Mouse (Mus musculus) CH12.LX (cell line): Measurements from ENCODE around the gene Naaladl1. TPM values are rescaled to one million over a fixed set of nuclear protein-coding genes. Genes with fewer than 3 reads are reported as not detected.

Experiments
- DNase-seq: peaks from one replicate; pipeline ENCODE4 v3.0.0-alpha.2; 2013; ENCODE audit errors: extremely low read depth
- H3K27ac ChIP-seq: 2 replicates; pipeline ENCODE4 v1.5.1; 2012; ENCODE audit warnings: low read depth, mild to moderate bottlenecking, control low read depth, moderate library complexity; ENCODE audit not compliant: insufficient read depth
- H3K27me3 ChIP-seq: replicated peaks from 2 replicates; pipeline ENCODE3; 2012; ENCODE audit warnings: inconsistent platforms
- H3K36me3 ChIP-seq, 2 experiments: replicated peaks in 1 of 2; 2 replicates each; pipeline versions ENCODE3 to v1.6.1; 2012; ENCODE audit warnings: inconsistent platforms in 1 of 2, low read length in 1 of 2, mild to moderate bottlenecking in 1 of 2, mixed read lengths in 1 of 2, moderate library complexity in 1 of 2; ENCODE audit not compliant: control insufficient read depth in 1 of 2, insufficient read depth in 1 of 2
- H3K4me1 ChIP-seq, 2 experiments: 2 replicates each; pipeline ENCODE4 v1.6.1; 2012; ENCODE audit warnings: inconsistent platforms in 1 of 2, moderate library complexity in 1 of 2; ENCODE audit not compliant: insufficient read depth in 2 of 2, control insufficient read depth in 1 of 2
- H3K4me2 ChIP-seq: 2 replicates; pipeline ENCODE4 v1.6.1; 2012; ENCODE audit warnings: low read depth, mild to moderate bottlenecking, control low read depth; ENCODE audit not compliant: poor library complexity, insufficient read depth, severe bottlenecking
- H3K4me3 ChIP-seq, 3 experiments: fragments of 150-350 bp in 1 of 3; sonication (generic) in 1 of 3; replicated peaks in 1 of 3; 2 replicates each; pipeline versions ENCODE3 to v1.5.1; 2011 to 2012; ENCODE audit warnings: low read depth in 2 of 3, low read length in 2 of 3, mild to moderate bottlenecking in 2 of 3, moderate library complexity in 2 of 3, control low read depth in 1 of 3, improper control_type of control experiment in 1 of 3, inconsistent platforms in 1 of 3, mixed read lengths in 1 of 3; ENCODE audit not compliant: poor library complexity in 1 of 3
- H3K79me2 ChIP-seq: replicated peaks from 2 replicates; pipeline ENCODE4 v1.6.1; 2012; ENCODE audit warnings: mild to moderate bottlenecking, moderate library complexity; ENCODE audit not compliant: control insufficient read depth, poor library complexity, insufficient read depth, severe bottlenecking; ENCODE audit errors: extremely low read depth
- H3K9ac ChIP-seq: 2 replicates; pipeline ENCODE4 v1.6.1; 2012; ENCODE audit warnings: low read depth, mild to moderate bottlenecking, control low read depth, moderate library complexity; ENCODE audit not compliant: insufficient read depth
- H3K9me3 ChIP-seq: replicated peaks from 2 replicates; pipeline ENCODE3; 2012; ENCODE audit warnings: low read length, inconsistent platforms, mixed read lengths
- CHD1 ChIP-seq: IDR thresholded peaks from 2 replicates; pipeline ENCODE4 v1.6.1; 2012; ENCODE audit warnings: low read depth, low read length, improper control_type of control experiment, inconsistent platforms
- CTCF ChIP-seq, 2 experiments: IDR thresholded peaks in 1 of 2; conservative IDR thresholded peaks in 1 of 2; 2 replicates each; pipeline ENCODE4 v1.5.1; 2011 to 2012; ENCODE audit warnings: low read depth in 2 of 2, low read length in 2 of 2, improper control_type of control experiment in 1 of 2, inconsistent platforms in 1 of 2, mild to moderate bottlenecking in 1 of 2, moderate library complexity in 1 of 2
- E2F4 ChIP-seq: IDR thresholded peaks from 2 replicates; pipeline ENCODE4 v1.6.1; 2011; ENCODE audit warnings: low read depth, low read length, improper control_type of control experiment; ENCODE audit not compliant: insufficient replicate concordance
- ELF1 ChIP-seq: IDR thresholded peaks from 2 replicates; pipeline ENCODE4 v1.6.1; 2014; ENCODE audit warnings: low read depth, mild to moderate bottlenecking, inconsistent platforms, low read length, improper control_type of control experiment
- EP300 ChIP-seq: IDR thresholded peaks from 2 replicates; pipeline ENCODE4 v1.6.1; 2011; ENCODE audit warnings: low read length, improper control_type of control experiment
- ETS1 ChIP-seq: conservative IDR thresholded peaks from 2 replicates; pipeline ENCODE4 v1.6.1; 2012; ENCODE audit warnings: low read depth, mild to moderate bottlenecking, inconsistent platforms, low read length, improper control_type of control experiment, moderate library complexity
- HCFC1 ChIP-seq: IDR thresholded peaks from 2 replicates; pipeline ENCODE4 v1.6.1; 2012; ENCODE audit warnings: low read depth, mild to moderate bottlenecking, inconsistent platforms, low read length, improper control_type of control experiment
- IRF4 ChIP-seq: IDR thresholded peaks from 2 replicates; pipeline ENCODE4 v1.6.1; 2014; ENCODE audit warnings: low read depth, mild to moderate bottlenecking, inconsistent platforms, low read length, improper control_type of control experiment
- JUND ChIP-seq: conservative IDR thresholded peaks from 2 replicates; pipeline ENCODE4 v1.6.1; 2011; ENCODE audit warnings: low read depth, low read length, improper control_type of control experiment
- MAFK ChIP-seq: IDR thresholded peaks from 2 replicates; pipeline ENCODE4 v1.6.1; 2011; ENCODE audit warnings: low read length, improper control_type of control experiment; ENCODE audit not compliant: insufficient replicate concordance
- MYC ChIP-seq: IDR thresholded peaks from 2 replicates; pipeline ENCODE4 v1.6.1; 2011; ENCODE audit warnings: low read depth, mild to moderate bottlenecking, improper control_type of control experiment, low read length
- NELFE ChIP-seq: IDR thresholded peaks from 2 replicates; pipeline ENCODE4 v1.6.1; 2011; ENCODE audit warnings: low read depth, low read length, improper control_type of control experiment
- POLR2A ChIP-seq: IDR thresholded peaks from 2 replicates; pipeline ENCODE4 v1.6.1; 2011; ENCODE audit warnings: low read depth, mild to moderate bottlenecking, improper control_type of control experiment, low read length
- RAD21 ChIP-seq: IDR thresholded peaks from 2 replicates; pipeline ENCODE4 v1.6.1; 2011; ENCODE audit warnings: low read depth, mild to moderate bottlenecking, low read length, improper control_type of control experiment, moderate library complexity
- RCOR1 ChIP-seq: conservative IDR thresholded peaks from 2 replicates; pipeline ENCODE4 v1.6.1; 2012; ENCODE audit warnings: low read depth, mild to moderate bottlenecking, inconsistent platforms, low read length, improper control_type of control experiment
- TBP ChIP-seq: conservative IDR thresholded peaks from 2 replicates; pipeline ENCODE4 v1.6.1; 2011; ENCODE audit warnings: low read depth, low read length, improper control_type of control experiment
- UBTF ChIP-seq: IDR thresholded peaks from 2 replicates; pipeline ENCODE4 v1.6.1; 2012; ENCODE audit warnings: low read depth, mild to moderate bottlenecking, inconsistent platforms, low read length, improper control_type of control experiment, moderate library complexity
- USF2 ChIP-seq: conservative IDR thresholded peaks from 2 replicates; pipeline ENCODE4 v1.6.1; 2011; ENCODE audit warnings: low read depth, low read length, improper control_type of control experiment
- ZMIZ1 ChIP-seq: IDR thresholded peaks from 2 replicates; pipeline ENCODE4 v1.6.1; 2012; ENCODE audit warnings: low read depth, mild to moderate bottlenecking, inconsistent platforms, low read length, improper control_type of control experiment
- ZNF384 ChIP-seq: IDR thresholded peaks from 2 replicates; pipeline ENCODE4 v1.6.1; 2012; ENCODE audit warnings: low read depth, low read length, improper control_type of control experiment, inconsistent platforms
- dilution Hi-C: fragments of 300-500 bp; cut with MboI; formaldehyde crosslinking; loops from 2 replicates; pipeline ENCODE4 v1.14.3; 2020; ENCODE audit warnings: low sequenced_read_pairs; ENCODE audit not compliant: extremely low pct_unique_long_range_greater_than_20kb, extremely low pct_ligation_motif_present
- in situ Hi-C: fragments of 300-500 bp; cut with MboI; formaldehyde crosslinking; loops from 3 replicates; pipeline ENCODE4 v1.14.3; 2019; ENCODE audit warnings: low sequenced_read_pairs, low pct_ligation_motif_present, low pct_unique_long_range_greater_than_20kb, mixed read lengths
- polyA plus RNA-seq: library from polyadenylated mRNA; unstranded; fragments of >175 nt; gene quantifications from 2 replicates; pipeline ENCODE4 v1.2.1, GENCODE M21; 2012; ENCODE audit warnings: low read depth; ENCODE audit not compliant: insufficient read length
- total RNA-seq, 2 experiments: library from RNA; depleted of rRNA; stranded (reverse); fragments of 300-350 nt in 1 of 2; fragments of >200 nt in 1 of 2; gene quantifications; 2 replicates each; pipeline ENCODE4 v1.2.3; 2012 to 2014

Naaladl1 gene
- total and polyA plus RNA-seq, 3 experiments = 0.24 to 1.9 (median 0.34) TPM

- TF ChIP-seq CHD1 (peak; percentile 76; the same call in 1 of the 2 replicates), USF2 (no peak), EP300 (no peak), RCOR1 (no peak), ETS1 (no peak), CTCF (conservative IDR thresholded peaks at IDR 0.05 in 1 of 2, IDR thresholded peaks at IDR 0.05 in 1 of 2; ENCODE audit: low read depth in 2 of 2, low read length in 2 of 2) (no peak), E2F4 (no peak), TBP (peak; percentile 76; the same call in 1 of the 2 replicates), HCFC1 (peak; percentile 81), MYC (peak; percentile 58; the same call in 1 of the 2 replicates)
Observed at GRCm38 (mm10) chr19:6061021-6061533, 44.5 kb upstream of the Naaladl1 start, which contains the start of gene Znhit2 (continued).

- dilution Hi-C loops (no loop called here), in situ Hi-C loops (loop anchor here (10.0 kb wide), 1 partner anchor 97 kb away; the partner anchor contains the start of gene Pola2)
- peaks cover 13 to 29% of the 10 kb centered on the region in 2 experiments for H3K36me3 ChIP-seq
Observed at GRCm38 (mm10) chr19:6061641-6062302, 43.8 kb upstream of the Naaladl1 start.

GRCm38 (mm10) chr19:6062418-6062817, 43.2 kb upstream of the Naaladl1 start:
- TF ChIP-seq ZMIZ1 (no peak), ELF1 (no peak), CTCF (conservative IDR thresholded peaks at IDR 0.05 in 1 of 2, IDR thresholded peaks at IDR 0.05 in 1 of 2; ENCODE audit: low read depth in 2 of 2, low read length in 2 of 2) (no peak), MAFK (no peak), ZNF384 (no peak), HCFC1 (no peak), POLR2A (no peak)
- TF ChIP-seq, all 38 proteins: peak for 0
- peak overlapping the region; percentile 78 for H3K9ac ChIP-seq
- no peak for DNase-seq
- H3K9me3 ChIP-seq = no peaks in the 10 kb centered on the region
- dilution Hi-C loops (no loop called here), in situ Hi-C loops (loop anchor here (10.0 kb wide), 1 partner anchor 98 kb away; the partner anchor contains the start of gene Pola2)
- H3K27ac ChIP-seq = no peak overlapping the region
- peaks cover 22% of the 10 kb centered on the region for H3K79me2 ChIP-seq
- H3K4me3 ChIP-seq = peak overlapping the region; percentile 94 to 98 (median 95)
- H3K4me2 ChIP-seq = peak overlapping the region; percentile 41
- no peaks in the 10 kb centered on the region for H3K27me3 ChIP-seq
- peaks cover 13 to 29% of the 10 kb centered on the region in 2 experiments for H3K36me3 ChIP-seq
- peaks cover 9 to 44% of the 10 kb centered on the region in 2 experiments for H3K4me1 ChIP-seq

More at GRCm38 (mm10) chr19:6061641-6062302, 43.8 kb upstream of the Naaladl1 start:
- Histone ChIP-seq H3K4me1 (peaks cover 8 to 39% of the 10 kb centered on the region in 2 experiments), H3K27ac (peak overlapping the region; percentile 88), H3K9ac (peak overlapping the region; percentile 78), H3K4me2 (peak overlapping the region; percentile 41), H3K79me2 (peaks cover 28% of the 10 kb centered on the region), H3K4me3 (peak overlapping the region; percentile 94 to 98 (median 95)), H3K27me3 (no peaks in the 10 kb centered on the region), H3K9me3 (no peaks in the 10 kb centered on the region)
- DNase-seq = peak; percentile 78
- TF ChIP-seq ELF1 = peak; percentile 85
- peak; percentile 63 for TF ChIP-seq POLR2A
- TF ChIP-seq ETS1 = no peak
- TF ChIP-seq NELFE = peak; percentile 50; the same call in 1 of the 2 replicates
- TF ChIP-seq IRF4 = no peak
- TF ChIP-seq TBP = peak; percentile 53; the same call in 1 of the 2 replicates
- TF ChIP-seq RAD21 = no peak
- TF ChIP-seq UBTF = no peak
- TF ChIP-seq CTCF (conservative IDR thresholded peaks at IDR 0.05 in 1 of 2, IDR thresholded peaks at IDR 0.05 in 1 of 2; ENCODE audit: low read depth in 2 of 2, low read length in 2 of 2) = no peak
- no peak for TF ChIP-seq ZNF384
- TF ChIP-seq JUND = no peak
